Mouse (Mus musculus) lung, embryonic 15.5 days (tissue): ENCODE results near the gene Ube2r2. TPM values are rescaled to one million over a fixed set of nuclear protein-coding genes. Genes with fewer than 3 reads are reported as not detected.
A peak's percentile ranks its signal among the peaks of the same experiment; 100 is the strongest.

Experiments
- ATAC-seq: fragments of 200-750 bp; cut with Nextera tagmentation; 2 replicates; pipeline ENCODE4 v1.8.0; 2017; ENCODE audit warnings: moderate number of reproducible peaks, borderline replicate concordance; ENCODE audit not compliant: low FRiP score, low TSS enrichment; ENCODE audit errors: extremely low read depth
- H3K27ac ChIP-seq: fragments of 300-500 bp; sonication (generic); 2 replicates; pipeline ENCODE4 v1.5.1; 2015; ENCODE audit warnings: moderate library complexity, mild to moderate bottlenecking, inconsistent platforms
- H3K27me3 ChIP-seq: fragments of 300-500 bp; sonication (generic); 2 replicates; pipeline ENCODE4 v1.6.1; 2015; ENCODE audit warnings: inconsistent platforms
- H3K36me3 ChIP-seq: fragments of 300-500 bp; sonication (generic); 2 replicates; pipeline ENCODE4 v1.6.1; 2015; ENCODE audit warnings: inconsistent platforms
- H3K4me1 ChIP-seq: fragments of 300-500 bp; sonication (generic); 2 replicates; pipeline ENCODE4 v1.6.1; 2015; ENCODE audit warnings: inconsistent platforms
- H3K4me2 ChIP-seq: fragments of 300-500 bp; sonication (generic); 2 replicates; pipeline ENCODE4 v1.6.1; 2015; ENCODE audit warnings: inconsistent platforms, mild to moderate bottlenecking, moderate library complexity
- H3K4me3 ChIP-seq: fragments of 300-500 bp; sonication (generic); 2 replicates; pipeline ENCODE4 v1.5.1; 2015; ENCODE audit warnings: mild to moderate bottlenecking, inconsistent platforms
- H3K9ac ChIP-seq: fragments of 300-500 bp; sonication (generic); 2 replicates; pipeline ENCODE4 v1.6.1; 2015; ENCODE audit warnings: inconsistent platforms
- H3K9me3 ChIP-seq: fragments of 300-500 bp; sonication (generic); 2 replicates; pipeline ENCODE4 v1.6.1; 2016; ENCODE audit warnings: inconsistent platforms
- WGBS: fragments of 180-500 bp; shearing (Covaris S2); methylation state at CpG from one replicate; pipeline ENCODE4 v1.1.7; 2015; 5-methylcytosine and 5-hydroxymethylcytosine counted together
- polyA plus RNA-seq: library from polyadenylated mRNA; unstranded; fragments of >200 nt; fragmentation: Nextera tagmentation; extraction: Ambion mirVana; gene quantifications from 2 replicates; pipeline ENCODE4 v1.2.1, GENCODE M21; 2015

The Ube2r2 gene
- polyA plus RNA-seq, 1 experiment from 2014 or later, result 82.0 TPM

GRCm38 (mm10) chr4:41124180-41124951 lies 11.2 kb upstream of the Ube2r2 start, which contains the start of gene Nol6:
Gene Nol6 (minus strand): TSS chr4:41124455.
- Histone ChIP-seq H3K27ac (no peak within 1 kb of the TSS), H3K9me3 (no peaks in the 10 kb centered on the region), H3K4me3 (peak within 1 kb of the TSS; percentile 67), H3K9ac (peak within 1 kb of the TSS; percentile 52), H3K36me3 (peaks cover 32% of the 10 kb centered on the region), H3K4me2 (peak within 1 kb of the TSS; percentile 81), H3K4me1 (peaks cover 7% of the 10 kb centered on the region), H3K27me3 (no peaks in the 10 kb centered on the region)
- peak; percentile 100 for ATAC-seq
- WGBS, result under 1% methylated on average over 29 of the region's 29 CpGs

- H3K4me3 ChIP-seq, result no peak overlapping the region
- WGBS, result 3% methylated on average over 2 of the region's 2 CpGs
- H3K36me3 ChIP-seq, result no peaks in the 10 kb centered on the region
- H3K4me2 ChIP-seq, result no peak overlapping the region
- no peaks in the 10 kb centered on the region for H3K9me3 ChIP-seq
- H3K27ac ChIP-seq, result no peak overlapping the region
- no peak overlapping the region for H3K9ac ChIP-seq
- ATAC-seq, result 0 out of 2 replicates have a peak, but pooled peaks have one; percentile 29
- no peaks in the 10 kb centered on the region for H3K27me3 ChIP-seq
- H3K4me1 ChIP-seq, result peaks cover 2% of the 10 kb centered on the region; the same call in 1 of the 2 replicates
Measured at GRCm38 (mm10) chr4:41129406-41129805, 6.1 kb upstream of the Ube2r2 start.

DNA sequence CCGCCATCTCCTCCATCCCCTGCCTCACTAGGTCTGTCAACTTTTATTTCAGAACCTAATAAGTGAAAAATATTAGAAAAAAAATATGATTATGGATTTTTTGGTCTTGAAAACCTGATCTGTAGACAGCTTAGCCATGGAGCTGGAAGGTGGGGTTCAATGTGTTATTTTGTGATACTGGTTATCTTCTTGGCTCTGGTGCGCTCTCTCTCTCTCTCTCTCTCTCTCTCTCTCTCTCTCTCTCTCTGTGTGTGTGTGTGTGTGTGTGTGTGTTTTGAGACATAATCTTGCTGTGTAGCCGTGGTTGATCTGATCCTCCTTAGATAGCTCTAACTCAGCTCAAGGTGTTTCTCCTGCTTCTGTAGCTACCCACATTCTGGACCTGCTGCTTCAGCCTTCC lies 5.7 kb upstream of the Ube2r2 start:
- no peak overlapping the region for H3K4me2 ChIP-seq
- ATAC-seq, result 0 out of 2 replicates have a peak, but pooled peaks have one; percentile 2
- no peak overlapping the region for H3K27ac ChIP-seq
- H3K27me3 ChIP-seq, result no peaks in the 10 kb centered on the region
- H3K9me3 ChIP-seq, result no peaks in the 10 kb centered on the region
- H3K9ac ChIP-seq, result no peak overlapping the region
- WGBS, result 64% methylated on average over 3 of the region's 3 CpGs
- H3K36me3 ChIP-seq, result no peaks in the 10 kb centered on the region
- no peak overlapping the region for H3K4me3 ChIP-seq
- peaks cover 7% of the 10 kb centered on the region; the same call in 1 of the 2 replicates for H3K4me1 ChIP-seq

DNA sequence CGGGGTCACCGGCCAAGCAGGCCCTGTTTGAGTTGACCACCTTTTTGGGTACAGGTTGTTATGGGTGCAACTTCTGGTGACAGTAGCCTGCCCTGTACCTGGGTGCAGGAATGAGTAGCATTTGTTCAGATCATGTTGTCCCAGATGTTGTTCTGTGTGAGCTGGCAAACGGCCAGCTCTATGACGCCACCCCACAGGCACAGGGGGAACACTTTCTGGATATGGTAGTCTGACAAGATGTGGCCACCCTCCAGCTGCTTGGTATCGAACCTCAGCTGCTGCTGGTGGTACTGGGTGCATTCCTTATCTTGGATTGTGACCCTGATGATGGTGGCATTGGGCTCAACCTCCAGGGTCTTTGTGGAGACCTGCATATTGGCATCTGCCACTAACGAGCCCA lies 3.1 kb upstream of the Ube2r2 start:
- 67% methylated on average over 6 of the region's 6 CpGs for WGBS
- H3K36me3 ChIP-seq, result no peaks in the 10 kb centered on the region
- no peaks in the 10 kb centered on the region for H3K9me3 ChIP-seq
- ATAC-seq, result no peak
- H3K27me3 ChIP-seq, result no peaks in the 10 kb centered on the region
- H3K4me2 ChIP-seq, result no peak overlapping the region
- H3K9ac ChIP-seq, result no peak overlapping the region
- H3K4me1 ChIP-seq, result peaks cover 12% of the 10 kb centered on the region
- no peak overlapping the region for H3K27ac ChIP-seq
- no peak overlapping the region for H3K4me3 ChIP-seq

GRCm38 (mm10) chr4:41133529-41134291 lies 1.8 kb upstream of the Ube2r2 start:
- Histone ChIP-seq H3K9ac (no peak overlapping the region), H3K4me3 (no peak overlapping the region), H3K9me3 (no peaks in the 10 kb centered on the region), H3K4me2 (no peak overlapping the region), H3K27ac (no peak overlapping the region), H3K36me3 (0 out of 2 replicates have a peak, but pooled peaks cover 2% of the 10 kb centered on the region), H3K27me3 (no peaks in the 10 kb centered on the region), H3K4me1 (peaks cover 12% of the 10 kb centered on the region)
- WGBS, result 75% methylated on average over 6 of the region's 6 CpGs
- no peak for ATAC-seq

DNA sequence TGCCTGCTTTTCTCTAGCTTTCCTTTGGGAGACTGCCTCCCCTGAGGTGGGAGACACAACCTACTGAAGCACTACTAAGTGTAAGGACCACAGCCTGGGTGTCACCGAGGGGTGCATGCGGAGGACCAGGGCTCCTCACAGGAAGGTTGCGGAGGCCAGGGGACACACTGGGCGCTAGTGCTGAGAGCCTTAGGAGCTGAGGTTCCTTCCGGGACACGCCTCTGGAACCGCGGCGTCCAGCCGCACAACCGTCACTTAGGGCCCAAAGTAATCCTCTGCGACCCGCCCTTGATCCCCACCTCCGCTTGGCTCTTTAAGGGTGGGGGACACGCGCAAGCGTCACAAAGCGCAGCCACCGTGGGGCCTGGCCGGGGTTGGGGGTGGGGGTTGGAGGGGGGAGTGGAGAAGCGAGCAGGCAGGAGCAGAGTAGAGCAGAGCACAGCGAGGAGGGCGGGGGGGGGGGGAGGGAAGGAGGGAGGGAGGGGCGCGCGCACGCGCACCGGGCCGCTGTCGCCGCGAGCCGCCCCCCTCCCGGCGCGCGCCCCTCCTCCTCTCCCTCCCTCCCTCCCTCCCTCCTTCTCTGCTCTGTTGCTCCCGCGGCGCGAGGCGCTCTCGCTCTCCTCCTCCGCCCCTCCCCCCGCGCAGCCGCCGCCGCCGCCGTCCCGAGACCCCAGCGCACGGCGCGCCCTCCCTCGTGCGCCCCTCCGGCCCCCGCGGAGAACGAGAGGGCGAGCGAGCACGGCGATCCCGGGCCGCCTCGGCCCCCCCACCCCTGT lies 420 bp upstream of the Ube2r2 start:
- Histone ChIP-seq H3K4me2 (peak overlapping the region; percentile 70), H3K9me3 (no peaks in the 10 kb centered on the region), H3K27ac (peak overlapping the region; percentile 99), H3K9ac (peak overlapping the region; percentile 98), H3K27me3 (no peaks in the 10 kb centered on the region), H3K4me1 (peaks cover 15% of the 10 kb centered on the region), H3K4me3 (peak overlapping the region; percentile 69), H3K36me3 (0 out of 2 replicates have a peak, but pooled peaks cover 6% of the 10 kb centered on the region)
- 1% methylated on average over 43 of the region's 70 CpGs for WGBS
- peak; percentile 96 for ATAC-seq

DNA sequence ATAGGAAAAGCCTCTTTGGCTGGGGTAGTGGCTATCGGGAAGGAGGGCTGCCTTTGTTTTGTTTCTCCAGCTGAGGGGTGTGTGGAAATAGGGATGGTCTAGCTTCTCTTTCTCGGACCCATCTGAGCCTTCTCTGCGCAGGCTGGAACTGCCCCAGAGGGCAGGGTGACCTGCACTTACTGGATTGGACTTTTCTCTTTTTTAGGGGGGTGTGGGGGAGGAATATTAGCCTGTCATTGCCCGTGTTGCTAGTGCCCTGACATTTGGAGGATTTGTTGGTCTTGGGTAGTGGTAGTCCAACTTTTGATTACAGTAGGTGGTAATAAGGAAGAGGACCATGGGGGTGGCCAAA lies 887 bp downstream of the Ube2r2 start:
- H3K4me1 ChIP-seq, result peaks cover 17% of the 10 kb centered on the region
- peaks cover 9% of the 10 kb centered on the region; the same call in 1 of the 2 replicates for H3K36me3 ChIP-seq
- peak overlapping the region; percentile 99 for H3K27ac ChIP-seq
- WGBS, result 3% methylated on average over 4 of the region's 4 CpGs
- H3K27me3 ChIP-seq, result no peaks in the 10 kb centered on the region
- H3K4me2 ChIP-seq, result peak overlapping the region; percentile 70
- H3K4me3 ChIP-seq, result peak overlapping the region; percentile 69
- ATAC-seq, result no peak
- H3K9ac ChIP-seq, result peak overlapping the region; percentile 98
- no peaks in the 10 kb centered on the region for H3K9me3 ChIP-seq

DNA sequence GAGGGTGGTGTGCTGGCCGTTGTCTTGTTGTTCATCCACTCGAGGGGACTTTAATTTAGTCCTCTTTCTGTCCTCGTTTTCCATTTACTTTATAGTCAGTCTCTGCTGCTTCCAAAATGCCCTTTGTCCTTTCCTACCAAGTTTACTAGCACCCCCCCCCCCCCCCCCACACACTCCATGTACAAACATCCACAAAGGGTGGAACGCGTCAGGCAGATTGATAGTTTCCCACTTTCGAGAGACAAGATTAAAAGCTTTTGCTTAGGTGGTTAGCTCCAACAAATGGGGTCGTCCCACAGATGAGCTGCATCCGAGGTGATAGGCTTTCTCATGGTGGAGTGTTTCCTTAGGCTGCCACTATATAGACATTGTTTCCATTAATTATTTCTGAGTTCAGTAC lies 1.3 kb downstream of the Ube2r2 start:
- Histone ChIP-seq H3K4me1 (peaks cover 17% of the 10 kb centered on the region), H3K9me3 (no peaks in the 10 kb centered on the region), H3K36me3 (peaks cover 10% of the 10 kb centered on the region; the same call in 1 of the 2 replicates), H3K4me2 (peak overlapping the region; percentile 70), H3K9ac (peak overlapping the region; percentile 98), H3K4me3 (peak overlapping the region; percentile 69), H3K27ac (peak overlapping the region; percentile 99), H3K27me3 (no peaks in the 10 kb centered on the region)
- no peak for ATAC-seq
- WGBS, result under 1% methylated on average over 8 of the region's 8 CpGs

DNA sequence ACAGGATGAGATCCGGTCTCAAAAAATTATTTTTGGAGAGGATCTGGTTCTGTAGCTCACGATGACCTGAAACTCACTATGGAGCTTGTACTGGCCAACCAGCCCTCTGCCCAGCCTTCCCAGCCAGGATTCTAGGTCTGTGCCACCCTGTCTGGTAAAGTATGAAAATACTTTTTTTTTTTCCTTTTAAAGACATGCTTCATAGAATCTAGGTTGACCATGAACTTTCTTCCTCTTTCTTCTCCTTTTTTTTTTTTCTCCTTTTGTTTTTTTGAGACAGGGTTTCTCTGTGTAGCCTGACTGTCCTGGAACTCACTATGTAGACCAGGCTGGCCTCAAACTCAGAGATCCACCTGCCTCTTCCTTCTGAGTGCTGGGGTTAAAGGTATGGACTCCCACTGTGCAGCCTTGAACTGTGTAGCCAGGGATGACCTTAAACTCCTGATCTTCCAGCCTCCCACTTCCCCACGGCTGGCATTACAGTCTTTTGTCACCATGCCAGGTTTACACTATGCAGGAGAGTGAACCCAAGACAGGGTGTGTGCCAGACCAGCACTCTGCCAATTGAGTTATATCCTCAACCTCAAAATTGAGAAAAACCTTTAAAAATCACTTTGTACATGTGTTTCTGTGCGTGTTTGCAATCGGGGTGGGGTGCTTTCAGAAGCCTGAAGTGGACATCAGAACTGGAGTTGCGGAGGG lies 4.8 kb downstream of the Ube2r2 start:
- Histone ChIP-seq H3K4me2 (no peak overlapping the region), H3K27me3 (no peaks in the 10 kb centered on the region), H3K36me3 (peaks cover 16% of the 10 kb centered on the region)

DNA sequence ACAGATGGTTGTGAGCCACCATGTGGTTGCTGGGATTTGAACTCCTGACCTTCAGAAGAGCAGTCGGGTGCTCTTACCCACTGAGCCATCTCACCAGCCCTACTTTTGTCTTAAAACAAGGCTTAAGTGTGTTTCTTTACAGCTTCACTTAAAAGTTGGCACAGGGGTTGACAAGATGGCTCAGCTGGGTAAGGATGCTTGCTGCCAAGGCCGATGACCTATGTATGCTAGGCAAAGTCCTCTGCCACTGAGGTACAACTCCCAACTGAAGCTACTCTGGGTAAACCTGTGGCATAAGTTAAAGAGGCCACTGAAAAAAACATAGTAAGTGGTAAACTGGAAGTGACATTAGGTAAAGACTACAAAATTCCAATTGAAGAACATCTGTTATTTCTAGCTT lies 7.1 kb downstream of the Ube2r2 start:
- WGBS, result 80% methylated on average over 2 of the region's 2 CpGs
- no peak for ATAC-seq
- H3K4me3 ChIP-seq, result no peak overlapping the region
- no peak overlapping the region for H3K4me2 ChIP-seq
- H3K9ac ChIP-seq, result no peak overlapping the region
- H3K9me3 ChIP-seq, result no peaks in the 10 kb centered on the region
- H3K27ac ChIP-seq, result no peak overlapping the region
- H3K27me3 ChIP-seq, result no peaks in the 10 kb centered on the region
- H3K36me3 ChIP-seq, result peaks cover 16% of the 10 kb centered on the region
- 0 out of 2 replicates have a peak, but pooled peaks cover 5% of the 10 kb centered on the region for H3K4me1 ChIP-seq

More for the DNA sequence above, 4.8 kb downstream of the Ube2r2 start:
- H3K27ac ChIP-seq, result no peak overlapping the region
- no peak for ATAC-seq
- no peak overlapping the region for H3K9ac ChIP-seq
- no peaks in the 10 kb centered on the region for H3K9me3 ChIP-seq
- peaks cover 10% of the 10 kb centered on the region for H3K4me1 ChIP-seq
- 85% methylated on average over 6 of the region's 6 CpGs for WGBS
- no peak overlapping the region for H3K4me3 ChIP-seq

DNA sequence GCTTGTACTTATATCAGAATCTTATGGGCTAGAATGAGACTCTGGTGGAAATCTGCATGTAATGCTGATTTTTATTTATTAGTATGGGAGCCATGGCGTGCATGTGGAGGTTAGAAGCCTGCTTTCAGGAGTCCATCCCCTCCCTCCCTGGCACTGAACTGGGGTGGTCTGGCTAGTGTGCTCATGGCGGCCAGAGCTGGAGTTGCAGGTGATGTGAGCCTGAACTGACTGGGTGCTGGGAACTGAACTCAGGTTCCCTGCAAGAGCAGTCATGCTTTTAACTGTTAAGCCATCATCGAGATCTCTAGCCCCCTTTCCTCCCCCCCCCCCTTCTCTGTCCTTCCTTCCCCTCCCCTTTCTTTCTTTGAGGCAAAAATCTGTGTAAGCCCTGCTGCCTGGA lies 14.3 kb downstream of the Ube2r2 start:
- H3K27ac ChIP-seq, result no peak overlapping the region
- no peak overlapping the region for H3K4me2 ChIP-seq
- no peak overlapping the region for H3K9ac ChIP-seq
- no peaks in the 10 kb centered on the region for H3K4me1 ChIP-seq
- no peaks in the 10 kb centered on the region for H3K27me3 ChIP-seq
- ATAC-seq, result no peak
- H3K4me3 ChIP-seq, result no peak overlapping the region
- WGBS, result 80% methylated on average over 3 of the region's 3 CpGs
- no peaks in the 10 kb centered on the region for H3K36me3 ChIP-seq
- H3K9me3 ChIP-seq, result no peaks in the 10 kb centered on the region
